Mouse (Mus musculus) frontal cortex, adult 2 months (tissue): Measurements from ENCODE around the gene Gpcpd1. TPM values are rescaled to one million over a fixed set of nuclear protein-coding genes. Genes with fewer than 3 reads are reported as not detected.

ENCODE experiments used
- DNase-seq, 2 experiments: peaks; one replicate each; pipeline ENCODE4 v3.0.0; 2022; ENCODE audit warnings: low spot score in 1 of 2; ENCODE audit errors: extremely low spot score in 1 of 2
- polyA plus RNA-seq: library from polyadenylated mRNA; depleted of rRNA; stranded (reverse); fragments of >200 nt; gene quantifications from 2 replicates; pipeline ENCODE4 v1.2.3, GENCODE M21; 2012

Gene Gpcpd1
- polyA plus RNA-seq, 1 experiment = 90.7 TPM

- no peak for DNase-seq
These were observed 2.5 kb upstream of the Gpcpd1 start for GRCm38 (mm10) chr2:132589906-132590538.

GRCm38 (mm10) chr2:132586006-132586405 is 1.5 kb downstream of the Gpcpd1 start:
- DNase-seq = no peak

GRCm38 (mm10) chr2:132584191-132584590 is 3.3 kb downstream of the Gpcpd1 start:
- DNase-seq = no peak

GRCm38 (mm10) chr2:132583126-132583525 is 4.4 kb downstream of the Gpcpd1 start:
- DNase-seq = no peak

GRCm38 (mm10) chr2:132582227-132582626 is 5.3 kb downstream of the Gpcpd1 start:
- peak; percentile 47 to 83 for DNase-seq

GRCm38 (mm10) chr2:132579689-132580088 is 7.8 kb downstream of the Gpcpd1 start:
- DNase-seq = no peak

- DNase-seq = no peak
These were observed 8.8 kb downstream of the Gpcpd1 start for GRCm38 (mm10) chr2:132578711-132579110.

GRCm38 (mm10) chr2:132578059-132578458 is 9.5 kb downstream of the Gpcpd1 start:
- peak; percentile 92 to 97 for DNase-seq

GRCm38 (mm10) chr2:132577431-132577981 is 10.0 kb downstream of the Gpcpd1 start:
- DNase-seq = peak in 1 of 2 experiments; percentile 41

- DNase-seq = no peak
These were observed 10.9 kb downstream of the Gpcpd1 start for GRCm38 (mm10) chr2:132576522-132577135.

GRCm38 (mm10) chr2:132575759-132576439 is 11.6 kb downstream of the Gpcpd1 start:
- peak in 1 of 2 experiments; percentile 37 for DNase-seq

GRCm38 (mm10) chr2:132575256-132575655 is 12.3 kb downstream of the Gpcpd1 start:
- DNase-seq = no peak

GRCm38 (mm10) chr2:132573280-132573679 is 14.2 kb downstream of the Gpcpd1 start:
- no peak for DNase-seq

GRCm38 (mm10) chr2:132572651-132573050 is 14.9 kb downstream of the Gpcpd1 start:
- no peak for DNase-seq

- no peak for DNase-seq
These were observed 16.2 kb downstream of the Gpcpd1 start for GRCm38 (mm10) chr2:132571301-132571700.

- DNase-seq = no peak
These were observed 16.7 kb downstream of the Gpcpd1 start for GRCm38 (mm10) chr2:132570869-132571268.

GRCm38 (mm10) chr2:132569686-132570085 is 17.8 kb downstream of the Gpcpd1 start:
- DNase-seq = no peak

- no peak for DNase-seq
These were observed 20.1 kb downstream of the Gpcpd1 start for GRCm38 (mm10) chr2:132567414-132567813.

- DNase-seq = no peak
These were observed 25.7 kb downstream of the Gpcpd1 start for GRCm38 (mm10) chr2:132561860-132562259.

- no peak for DNase-seq
These were observed 59.7 kb downstream of the Gpcpd1 start for GRCm38 (mm10) chr2:132527864-132528263.

- no peak for DNase-seq
These were observed 60.5 kb downstream of the Gpcpd1 start for GRCm38 (mm10) chr2:132526894-132527532.
